ENCODE assay signal across 9 mouse cellular contexts in the genomic region with DNA sequence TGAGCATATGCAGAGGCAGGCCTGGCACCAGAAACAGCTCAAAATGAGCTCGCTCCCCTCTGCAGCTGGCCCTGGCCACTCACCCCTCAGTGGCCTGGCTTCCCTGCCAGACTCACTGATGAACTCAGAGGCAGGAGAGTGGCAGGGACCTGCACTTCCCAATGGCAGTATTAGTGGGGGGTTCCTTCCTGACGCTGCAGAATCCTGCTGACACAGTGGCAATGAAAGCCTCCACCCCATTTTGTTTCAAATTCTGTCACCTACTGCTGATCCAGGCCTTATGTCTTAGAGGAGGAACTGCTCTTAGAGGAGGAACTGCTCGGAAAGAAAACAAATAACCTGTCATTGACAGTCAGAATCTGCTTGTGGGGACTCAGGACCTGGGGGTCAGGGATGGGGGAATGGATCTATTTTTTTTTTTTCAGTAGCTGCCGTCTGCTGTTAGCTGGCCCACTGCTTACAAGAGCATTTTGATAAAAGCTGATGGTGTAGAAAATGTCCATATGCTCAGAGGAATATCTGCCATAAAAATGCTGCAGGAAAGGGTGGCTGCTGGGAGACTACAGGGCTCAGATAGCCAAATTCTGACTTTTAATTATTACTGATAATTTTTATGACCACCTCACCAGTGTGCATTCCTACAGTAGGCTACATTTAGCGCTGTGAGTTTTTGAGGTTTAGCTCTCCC. TPM values are rescaled to one million over a fixed set of nuclear protein-coding genes. Genes with fewer than 3 reads are reported as not detected.
DNase-seq lines count a peak whose midpoint lies in the region; ATAC-seq and TF ChIP-seq lines count a peak whose summit lies in the region.
"Had no signal": no experiment of that assay in that cellular context is flagged by ENCODE, and none has a peak within 500 bp of the region (broad histone marks: within the 10 kb centered on the region; RNA-seq: fewer than 3 reads in every experiment).

No protein-coding gene starts in this region.

- peak overlapping the region; percentile 19 for H3K27ac ChIP-seq in kidney, embryonic 15.5 days
- peak overlapping the region; percentile 98 for H3K27ac ChIP-seq in cerebellum, adult 2 months (ENCODE audit: insufficient read depth, low read length)
- peak overlapping the region; percentile 79; the same call in 1 of the 2 replicates for H3K27ac ChIP-seq in limb, embryonic 14.5 days (replicated peaks; ENCODE audit: low read depth, low read length)

- no peak for ATAC-seq in kidney, embryonic 15.5 days (replicated peaks; ENCODE audit: low FRiP score)
- no peak for ATAC-seq in limb, embryonic 14.5 days (ENCODE audit: low FRiP score, low read depth)

- no peaks in the 10 kb centered on the region for H3K27me3 ChIP-seq in kidney, embryonic 15.5 days
- no peaks in the 10 kb centered on the region for H3K27me3 ChIP-seq in cerebellum, adult 2 months (ENCODE audit: control insufficient read depth, insufficient read depth, low read length)
- H3K27me3 ChIP-seq in limb, embryonic 14.5 days (ENCODE audit: control insufficient read depth, insufficient read depth, low read length): no peaks in the 10 kb centered on the region

- H3K36me3 ChIP-seq in kidney, embryonic 15.5 days: peaks cover 23% of the 10 kb centered on the region
- H3K36me3 ChIP-seq in limb, embryonic 14.5 days (ENCODE audit: control insufficient read depth, insufficient read depth, low read length): peaks cover 23% of the 10 kb centered on the region

- WGBS in kidney, embryonic 15.5 days: 56% methylated on average over 5 of the region's 5 CpGs
- WGBS in cerebellum, adult 2 months: 5% methylated on average over 5 of the region's 5 CpGs
- 59% methylated on average over 5 of the region's 5 CpGs for WGBS in limb, embryonic 14.5 days

- H3K9ac ChIP-seq in kidney, embryonic 15.5 days: no peak overlapping the region
- no peak overlapping the region for H3K9ac ChIP-seq in limb, embryonic 14.5 days (ENCODE audit: low read depth, low read length, severe bottlenecking)

- H3K4me1 ChIP-seq in kidney, embryonic 15.5 days: peaks cover 51% of the 10 kb centered on the region
- H3K4me1 ChIP-seq in cerebellum, adult 2 months (ENCODE audit: control insufficient read depth, insufficient read depth, low read length): peaks cover 89% of the 10 kb centered on the region
- H3K4me1 ChIP-seq in limb, embryonic 14.5 days (ENCODE audit: control insufficient read depth, insufficient read depth, low read length): peaks cover 32% of the 10 kb centered on the region

- no peak for TF ChIP-seq CTCF in cerebellum, adult 2 months (IDR thresholded peaks at IDR 0.05; ENCODE audit: borderline replicate concordance, insufficient read depth, low read depth, low read length)

- no peak overlapping the region for H3K4me2 ChIP-seq in kidney, embryonic 15.5 days
- H3K4me2 ChIP-seq in limb, embryonic 14.5 days (replicated peaks; ENCODE audit: low read depth, low read length, severe bottlenecking): no peak overlapping the region

- no peak for TF ChIP-seq POLR2A in cerebellum, adult 2 months (IDR thresholded peaks at IDR 0.05; ENCODE audit: borderline replicate concordance, insufficient read depth, low read length)
- no peak for TF ChIP-seq POLR2A in limb, embryonic 14.5 days (IDR thresholded peaks at IDR 0.05; ENCODE audit: borderline replicate concordance, extremely low read depth, insufficient read depth, insufficient read length)

- no peaks in the 10 kb centered on the region for H3K9me3 ChIP-seq in kidney, embryonic 15.5 days (replicated peaks)
- H3K9me3 ChIP-seq in limb, embryonic 14.5 days (ENCODE audit: control insufficient read depth, low read length): no peaks in the 10 kb centered on the region

- DNase-seq in kidney, postnatal 14 days: no peak
- peak; percentile 93 for DNase-seq in brain, adult 2 months (ENCODE audit: low read depth, low spot score)
- peak; percentile 74 to 86 for DNase-seq in cerebellum, adult 2 months
- no peak for DNase-seq in limb, embryonic 14.5 days (ENCODE audit: low spot score)
- no peak for DNase-seq in testis, postnatal 14 days (ENCODE audit: low spot score)
- DNase-seq in adrenal gland, adult 18-20 months (ENCODE audit: low spot score in 2 of 2): no peak
- DNase-seq: thymus, adult 2 months had no signal

- H3K4me3 ChIP-seq in kidney, embryonic 15.5 days (replicated peaks): no peak overlapping the region
- H3K4me3 ChIP-seq in cerebellum, adult 2 months (replicated peaks; ENCODE audit: insufficient read depth, low read depth, low read length): no peak overlapping the region
- H3K4me3 ChIP-seq in limb, embryonic 14.5 days (replicated peaks; ENCODE audit: low read length): no peak overlapping the region

RNA-seq across cellular contexts. Expression of a gene that starts 13.5 kb away (rescaled TPM):
- 97.9 and 106 TPM in 2 replicates for polyA plus RNA-seq in kidney, embryonic 15.5 days (2015; fragmentation: Nextera tagmentation; extraction: Ambion mirVana)
- polyA plus RNA-seq in cerebellum, adult 2 months (2012; rRNA removed): 106 and 119 TPM in 2 replicates
- polyA plus RNA-seq in limb, embryonic 14.5 days (2012; rRNA removed): 96.6 and 110 TPM in 2 replicates
- polyA plus RNA-seq in limb, embryonic 14.5 days (2014; fragmentation: Nextera tagmentation; extraction: Ambion mirVana): 112 and 119 TPM in 2 replicates
- 100 to 1,000 TPM; 209 to 250 TPM for total RNA-seq in adrenal gland, adult 18-20 months (2021)

RNA-seq across cellular contexts. Expression of a gene that starts 48.9 kb away (rescaled TPM):
- polyA plus RNA-seq in kidney, embryonic 15.5 days (2015; fragmentation: Nextera tagmentation; extraction: Ambion mirVana): 0.28 and 0.86 TPM in 2 replicates
- polyA plus RNA-seq in cerebellum, adult 2 months (2012; rRNA removed): 62.2 and 67.5 TPM in 2 replicates
- 0.14 and 0.24 TPM in 2 replicates for polyA plus RNA-seq in limb, embryonic 14.5 days (2012; rRNA removed)
- 0.10 and 0.21 TPM in 2 replicates for polyA plus RNA-seq in limb, embryonic 14.5 days (2014; fragmentation: Nextera tagmentation; extraction: Ambion mirVana)
- total RNA-seq in adrenal gland, adult 18-20 months (2021): not detected
- total RNA-seq: gastrocnemius, postnatal 36 days had no signal
- polyA plus RNA-seq: thymus, adult 2 months had no signal

RNA-seq across cellular contexts. Expression of a gene that starts 51.8 kb away (rescaled TPM):
- polyA plus RNA-seq in kidney, embryonic 15.5 days (2015; fragmentation: Nextera tagmentation; extraction: Ambion mirVana): 26.9 and 29.4 TPM in 2 replicates
- polyA plus RNA-seq in cerebellum, adult 2 months (2012; rRNA removed): 45.7 and 46.2 TPM in 2 replicates
- 39.8 and 49.0 TPM in 2 replicates for polyA plus RNA-seq in limb, embryonic 14.5 days (2012; rRNA removed)
- 27.0 and 27.4 TPM in 2 replicates for polyA plus RNA-seq in limb, embryonic 14.5 days (2014; fragmentation: Nextera tagmentation; extraction: Ambion mirVana)
- 10 to 100 TPM; 13.5 to 18.9 TPM for total RNA-seq in adrenal gland, adult 18-20 months (2021)

RNA-seq across cellular contexts. Expression of a gene that starts 51.8 kb away (rescaled TPM):
- 83.1 and 90.5 TPM in 2 replicates for polyA plus RNA-seq in kidney, embryonic 15.5 days (2015; fragmentation: Nextera tagmentation; extraction: Ambion mirVana)
- 220 and 242 TPM in 2 replicates for polyA plus RNA-seq in cerebellum, adult 2 months (2012; rRNA removed)
- 147 and 193 TPM in 2 replicates for polyA plus RNA-seq in limb, embryonic 14.5 days (2012; rRNA removed)
- polyA plus RNA-seq in limb, embryonic 14.5 days (2014; fragmentation: Nextera tagmentation; extraction: Ambion mirVana): 110 and 114 TPM in 2 replicates
- 100 to 1,000 TPM; 123 to 147 TPM for total RNA-seq in adrenal gland, adult 18-20 months (2021)

Comparison
In these comparisons a context has a peak if more than half of its experiments do, and no peak if none do; other contexts are left out.
1. H3K27ac ChIP-seq: peak in every context shown above with its lines; median percentile 98 in cerebellum, adult 2 months; 79 in limb, embryonic 14.5 days; 19 in kidney, embryonic 15.5 days.
2. DNase-seq: peak in brain, adult 2 months (single experiment) and cerebellum, adult 2 months (2 of 2); none in kidney, postnatal 14 days (single experiment), limb, embryonic 14.5 days (single experiment), testis, postnatal 14 days (single experiment) and adrenal gland, adult 18-20 months (0 of 2).
3. RNA of a gene that starts 48.9 kb away (polyA plus RNA-seq): 62.2 to 67.5 TPM in cerebellum, adult 2 months; 0.28 to 0.86 TPM in kidney, embryonic 15.5 days and 0.10 to 0.24 TPM in limb, embryonic 14.5 days; every median in the first group is over 10 times any median in the second.